In the genomic region with DNA sequence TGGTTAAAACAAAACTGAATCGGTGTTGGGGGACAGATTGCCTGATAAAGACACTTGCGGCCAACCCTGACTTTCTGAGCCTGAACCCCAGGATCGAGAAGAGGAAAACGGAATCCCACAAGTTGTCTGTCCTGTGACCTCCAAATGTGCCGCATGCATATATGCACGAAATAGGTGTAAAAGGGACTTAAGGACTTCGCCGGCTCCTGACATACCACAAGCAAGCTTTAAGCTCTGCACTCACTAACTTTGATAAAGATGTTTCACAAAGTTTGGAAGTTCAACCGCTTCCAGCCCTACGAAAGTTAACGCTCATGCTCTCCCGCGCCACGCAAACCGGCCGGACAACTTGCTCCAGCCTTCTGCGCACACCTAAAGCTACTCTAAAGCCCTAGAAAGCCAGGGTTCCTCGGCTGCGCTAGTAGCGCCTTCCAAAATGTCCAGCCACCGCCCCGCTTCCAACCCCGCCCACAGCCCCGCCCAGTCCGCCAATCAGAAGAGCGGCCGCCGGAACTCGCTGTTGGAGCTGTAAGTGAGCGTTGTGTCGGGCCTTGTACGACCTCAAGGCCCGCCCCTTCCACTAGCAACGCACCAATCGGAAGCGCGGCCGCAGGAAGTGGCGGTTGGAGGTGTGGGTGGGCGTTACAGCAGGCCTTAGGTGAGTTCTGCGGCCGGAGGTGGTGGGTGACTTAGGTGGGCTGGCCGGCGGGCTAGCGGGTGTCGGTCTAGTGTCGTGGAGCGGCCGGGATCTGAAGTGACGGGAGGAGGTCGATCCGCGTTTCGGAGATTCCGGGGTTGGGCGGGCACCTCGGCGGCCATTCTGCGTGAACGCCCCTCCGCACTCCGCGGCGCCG, we compare ENCODE assay signal across 8 mouse cellular contexts. TPM values are rescaled to one million over a fixed set of nuclear protein-coding genes. Genes with fewer than 3 reads are reported as not detected.
DNase-seq lines count a peak whose midpoint lies in the region; ATAC-seq lines count a peak whose summit lies in the region.

Gene Supt20, plus strand, starts transcription at position 606 of the 854 bp plus-strand sequence.

- H3K4me3 ChIP-seq in hindbrain, embryonic 15.5 days = peak within 1 kb of the TSS; percentile 82

- no peaks in the 10 kb centered on the region for H3K27me3 ChIP-seq in hindbrain, embryonic 15.5 days

- peak within 1 kb of the TSS; percentile 62 for H3K9ac ChIP-seq in hindbrain, embryonic 15.5 days

- DNase-seq in T-cell, adult 2 months (ENCODE audit: low spot score) = peak; percentile 91
- peak; percentile 89 to 92 for DNase-seq in cerebellum, postnatal 36 days
- DNase-seq in frontal cortex, postnatal 36 days (ENCODE audit: low spot score in 2 of 2) = peak; percentile 91 to 93
- DNase-seq in left cerebral cortex, adult 11 months (ENCODE audit: low spot score) = peak; percentile 90
- peak; percentile 94 to 96 for DNase-seq in lung, postnatal 4 days
- DNase-seq in retina, postnatal 7 days (ENCODE audit: low read depth, low spot score) = peak; percentile 87
- DNase-seq in urinary bladder, adult 2 months (ENCODE audit: low spot score) = peak; percentile 76

- peak within 1 kb of the TSS; percentile 87 for H3K4me2 ChIP-seq in hindbrain, embryonic 15.5 days

- peaks cover 9% of the 10 kb centered on the region for H3K4me1 ChIP-seq in hindbrain, embryonic 15.5 days (replicated peaks)

- peak within 1 kb of the TSS; percentile 84 for H3K27ac ChIP-seq in hindbrain, embryonic 15.5 days (replicated peaks)

- no peaks in the 10 kb centered on the region for H3K9me3 ChIP-seq in hindbrain, embryonic 15.5 days

- H3K36me3 ChIP-seq in hindbrain, embryonic 15.5 days = peaks cover 18% of the 10 kb centered on the region

- peak; percentile 99 for ATAC-seq in hindbrain, embryonic 15.5 days (ENCODE audit: low FRiP score, low read depth)

- 2% methylated on average over 65 of the region's 65 CpGs for WGBS in hindbrain, embryonic 15.5 days

RNA-seq across cellular contexts. Expression of gene Supt20, which starts in this region (rescaled TPM):
- 82.4 and 87.7 TPM in 2 replicates for polyA plus RNA-seq in hindbrain, embryonic 15.5 days (2015; fragmentation: Nextera tagmentation; extraction: Ambion mirVana)
- 66.8 and 68.4 TPM in 2 replicates for polyA plus RNA-seq in urinary bladder, adult 2 months (2012; rRNA removed)

Comparison
In these comparisons a context has a peak if more than half of its experiments do, and no peak if none do; other contexts are left out.
1. Peak in every context shown above with its lines: DNase-seq, ATAC-seq, H3K4me3 ChIP-seq and H3K27ac ChIP-seq.